Mouse (Mus musculus) layer of hippocampus, postnatal 14 days (tissue): ENCODE results near the gene Irf8. TPM values are rescaled to one million over a fixed set of nuclear protein-coding genes. Genes with fewer than 3 reads are reported as not detected.
A peak's percentile ranks its signal among the peaks of the same experiment; 100 is the strongest.

Experiments used
- DNase-seq, 2 experiments: peaks; one replicate each; pipeline ENCODE4 v3.0.0; 2021 to 2022; ENCODE audit warnings: low spot score in 2 of 2, mixed read lengths in 1 of 2
- long read RNA-seq, 2 experiments: library from polyadenylated mRNA; stranded (forward); transcript quantifications; one replicate each; pipeline ENCODE4 v2.0.0; 2021
- total RNA-seq, 2 experiments: library from RNA; stranded (reverse); gene quantifications; 2 replicates each; pipeline ENCODE4 v1.2.3; 2021

The Irf8 gene
- total RNA-seq, result 1 to 10 TPM; 3.3 to 5.1 TPM
- long read RNA-seq, experiment 1, transcript Irf8-201 (9 exons, 2,847 nt), result major isoform, 5 of 7 reads
- long read RNA-seq, experiment 1, partial matches to known transcripts, result 1 of 7 reads
- long read RNA-seq, experiment 1, other reads (novel, unspliced or antisense), result 0 of 7 reads
- long read RNA-seq, experiment 2, partial matches to known transcripts, result 0 of 1 reads
- long read RNA-seq, experiment 2, other reads (novel, unspliced or antisense), result 0 of 1 reads

DNA sequence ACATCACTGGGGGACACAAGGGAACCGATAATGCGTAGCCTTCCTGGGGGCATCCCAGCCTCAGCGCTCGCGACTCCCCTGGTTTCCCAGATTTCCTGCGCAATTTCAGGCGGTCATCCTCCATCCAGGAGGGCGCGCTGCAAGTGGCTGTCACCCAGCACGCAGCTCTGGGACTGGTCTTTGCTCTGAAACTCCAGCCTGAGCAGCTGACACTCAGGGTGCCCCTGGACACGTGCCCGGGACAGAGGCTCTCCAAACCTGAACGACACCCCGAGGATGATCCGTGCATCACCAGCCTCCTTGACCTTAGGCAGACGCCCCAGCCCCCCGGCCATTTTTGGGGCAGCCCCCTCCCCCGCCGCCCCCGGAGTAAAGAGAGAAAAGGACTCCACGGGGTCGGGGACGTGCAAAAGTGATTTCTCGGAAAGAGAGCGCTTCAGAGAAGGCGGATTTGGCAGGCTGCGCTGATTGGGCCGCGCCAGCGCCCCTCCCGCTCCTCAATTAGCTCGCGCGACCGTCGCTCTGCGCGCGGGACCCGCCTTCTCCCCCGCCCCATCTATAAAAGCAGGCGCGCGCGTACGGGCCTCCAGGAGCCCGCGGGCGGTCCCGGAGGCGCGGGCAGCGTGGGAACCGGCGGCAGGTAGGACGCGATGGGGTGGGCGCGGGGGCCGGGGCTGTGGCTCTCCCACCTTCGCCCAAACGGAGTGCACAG is at the start of gene Irf8:
Irf8 (plus strand) TSS at position 589 of the 712 bp plus-strand sequence.
- peak; percentile 82 to 88 for DNase-seq

DNA sequence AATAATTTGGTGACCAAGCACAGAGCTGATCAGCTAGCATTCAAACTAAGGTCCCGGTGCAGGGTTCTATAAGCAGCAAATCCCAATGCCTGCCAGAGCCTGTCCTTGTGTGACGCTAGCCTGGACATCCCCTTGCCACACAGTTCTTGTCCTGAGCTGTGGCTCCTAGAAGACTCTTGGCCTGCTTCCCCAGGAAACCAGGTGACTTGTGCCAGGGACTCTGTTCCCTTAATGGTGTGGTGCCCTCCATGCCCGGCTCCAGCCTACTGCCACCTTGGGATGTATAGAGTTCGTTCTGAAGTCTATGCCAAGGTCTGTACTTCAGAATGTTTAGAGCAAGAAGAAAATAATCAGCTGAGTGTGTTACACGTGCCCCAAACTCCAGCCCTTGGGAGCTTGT is 49.6 kb upstream of the Irf8 start:
- DNase-seq, result no peak

DNA sequence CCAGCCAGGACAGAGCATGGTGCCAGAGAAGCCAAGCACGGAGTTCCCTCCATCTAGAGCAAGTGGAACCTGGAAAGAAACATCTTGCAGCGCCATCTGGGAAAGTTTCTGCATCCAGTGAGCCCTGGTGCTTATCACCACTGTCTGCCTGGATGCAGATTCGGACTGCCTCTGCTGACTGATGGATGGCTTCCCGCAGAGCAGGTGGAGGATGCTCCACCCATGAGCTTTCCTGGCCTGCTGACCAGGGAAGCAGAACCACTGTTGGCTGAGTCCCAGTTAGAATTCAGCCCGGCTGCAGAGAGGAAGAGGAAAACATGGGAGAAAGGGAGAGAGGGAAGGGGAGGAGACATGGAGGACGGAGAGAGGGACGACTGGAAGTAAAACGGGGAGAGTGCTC is 48.4 kb upstream of the Irf8 start:
- DNase-seq, result no peak

DNA sequence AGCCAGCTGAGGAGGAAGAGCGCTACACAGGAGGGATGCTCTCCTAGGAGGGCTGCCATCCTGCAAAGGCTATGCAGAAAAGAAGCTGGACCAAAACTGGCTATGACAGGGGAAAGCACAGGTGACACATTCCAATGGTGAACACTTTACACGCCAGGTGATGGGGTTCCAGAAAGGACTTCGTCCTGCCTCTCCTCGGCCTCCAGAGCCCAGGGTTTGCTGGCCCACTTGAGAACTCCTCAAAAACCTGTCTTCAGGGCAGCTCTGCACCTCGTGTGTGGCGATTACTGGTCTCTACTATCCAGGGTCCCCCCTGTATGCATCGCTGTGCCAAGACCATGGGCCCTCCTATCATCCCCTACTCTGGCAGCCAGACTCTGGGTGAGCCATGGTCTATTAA is 47.6 kb upstream of the Irf8 start:
- DNase-seq, result no peak

DNA sequence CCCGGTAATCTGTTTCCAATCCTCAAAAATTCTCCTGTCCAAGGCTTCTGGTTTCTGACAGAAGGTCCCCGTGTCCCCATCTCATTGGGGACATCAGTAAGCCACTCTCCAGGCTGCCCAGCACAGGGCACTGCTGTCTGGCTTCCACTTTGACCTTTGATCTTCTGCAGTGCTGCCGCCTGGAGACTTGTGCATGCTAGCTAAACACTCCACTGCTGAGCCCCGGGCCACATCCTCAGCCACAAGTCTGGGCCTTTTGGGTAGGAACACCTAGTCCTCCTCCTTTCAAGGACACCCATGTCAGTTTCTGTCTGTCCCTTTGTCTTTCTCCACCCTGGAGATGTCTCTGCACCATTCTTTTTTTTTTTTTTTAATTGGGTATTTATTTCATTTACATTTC is 43.2 kb upstream of the Irf8 start:
- DNase-seq, result no peak

DNA sequence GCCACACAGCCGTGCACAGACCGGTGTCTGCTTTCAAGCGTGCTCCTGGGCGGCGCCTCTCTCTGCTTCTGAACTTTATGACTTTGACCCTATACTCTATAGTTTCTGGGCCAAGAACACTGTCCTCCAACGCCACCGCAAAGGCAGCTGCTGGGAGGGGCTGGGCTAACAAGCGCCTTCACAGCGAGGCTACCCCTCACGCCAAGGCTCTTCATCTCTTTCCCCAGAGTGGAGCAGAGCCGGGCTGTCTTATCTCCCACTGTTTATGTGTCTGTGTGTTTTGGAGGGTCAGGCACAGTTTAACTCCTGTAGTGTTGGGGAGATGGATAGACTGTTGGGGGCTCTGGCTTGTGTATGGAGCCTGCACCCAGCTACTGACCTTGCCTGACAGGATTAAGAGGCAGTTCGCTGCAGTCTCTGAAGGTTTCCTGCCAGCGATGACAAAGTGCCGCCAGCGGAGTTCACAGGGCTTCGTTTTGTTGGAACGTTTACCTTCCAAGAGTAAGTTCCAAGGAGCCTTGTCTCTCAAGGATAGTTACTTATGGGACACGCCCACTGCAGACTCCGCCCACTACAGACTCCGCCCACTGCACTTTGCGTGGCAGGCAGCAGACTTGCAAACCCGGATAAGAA is 42.2 kb upstream of the Irf8 start:
- DNase-seq, result no peak

DNA sequence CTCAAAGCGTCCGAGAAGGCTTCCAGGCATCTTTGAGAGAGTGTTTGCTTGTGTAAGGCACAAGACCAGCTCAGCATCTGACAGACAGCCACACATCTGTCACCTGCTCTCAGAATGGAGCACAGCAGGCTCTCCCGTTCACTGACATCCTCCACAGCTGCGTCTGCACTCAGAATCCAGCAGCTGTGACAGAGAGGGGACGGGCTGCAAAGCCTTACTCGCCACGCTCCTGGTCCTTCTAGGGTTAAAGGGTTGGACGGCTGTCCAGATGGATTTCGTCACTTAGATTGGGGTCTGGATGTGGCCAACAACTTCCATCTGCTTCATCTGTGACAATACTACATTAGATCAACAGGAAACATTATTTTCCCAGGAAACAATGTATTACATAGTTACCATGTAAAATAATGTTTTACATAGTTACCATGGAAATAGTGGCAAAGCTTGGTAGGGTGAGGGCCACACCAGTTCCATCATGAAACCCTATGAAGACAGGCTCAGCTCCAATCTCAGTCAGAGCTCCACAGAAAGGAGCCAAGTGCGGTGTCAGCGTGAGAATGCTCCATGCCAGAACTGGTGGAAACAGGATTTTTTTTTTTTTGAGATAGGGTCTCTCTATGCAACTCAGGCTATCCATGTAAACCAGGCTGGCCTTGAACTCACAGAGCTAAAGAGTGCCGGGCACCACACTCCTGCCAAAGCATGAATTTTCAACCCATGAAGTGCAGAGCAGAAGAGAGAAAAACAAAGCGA is 39.6 kb upstream of the Irf8 start:
- no peak for DNase-seq

DNA sequence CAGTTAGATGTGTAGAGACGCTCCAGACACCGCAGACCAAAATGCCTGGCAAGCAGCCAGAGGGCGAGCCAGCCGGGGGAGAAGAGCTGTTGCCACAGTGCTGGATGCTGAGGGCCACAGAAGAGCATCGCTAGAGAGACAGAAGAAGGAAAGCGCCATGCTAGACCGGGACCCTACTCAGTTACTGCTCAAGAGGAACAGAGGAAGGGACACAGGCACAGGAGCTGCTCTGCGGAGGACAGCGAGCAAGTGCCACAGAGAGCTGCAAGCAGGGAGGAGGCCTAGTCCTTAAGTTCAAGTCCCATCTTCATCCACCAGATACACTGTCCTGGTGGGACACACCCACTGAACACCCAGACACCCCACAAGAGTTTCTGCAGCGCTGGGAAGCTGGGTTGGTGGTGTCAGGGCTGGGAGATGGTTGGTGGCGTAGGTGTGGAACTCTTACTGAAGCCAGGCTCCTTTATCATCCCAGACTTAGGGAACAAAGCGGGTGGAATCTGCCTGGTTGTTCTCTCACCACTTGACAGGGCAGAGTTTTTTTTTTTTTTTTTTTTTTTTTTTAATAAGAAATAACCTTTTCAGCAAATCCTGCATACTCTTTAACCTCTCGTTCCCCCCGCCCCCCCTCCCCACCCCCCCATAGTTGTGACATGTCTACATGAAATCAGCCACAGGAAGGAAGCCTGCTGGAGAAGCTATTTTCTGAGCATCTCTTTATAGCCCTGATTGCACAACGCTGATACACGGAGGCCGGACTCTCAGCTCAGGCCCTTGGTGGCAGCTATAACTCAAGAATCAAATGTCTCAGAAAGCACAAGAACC is 38.8 kb upstream of the Irf8 start:
- peak; percentile 40 to 62 for DNase-seq

DNA sequence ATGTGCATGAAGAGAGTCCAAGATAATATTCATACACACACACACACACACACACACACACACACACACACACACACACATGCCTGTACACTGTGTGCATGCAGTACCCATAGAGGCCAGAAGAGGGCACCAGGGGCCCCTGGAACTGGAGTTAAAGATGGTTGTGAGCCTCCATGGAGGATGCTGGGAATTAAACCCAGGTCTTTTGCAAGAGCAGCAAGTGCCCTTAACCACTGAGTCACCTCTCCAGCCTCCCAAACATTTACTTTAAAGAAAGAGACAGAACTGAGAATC is 38.2 kb upstream of the Irf8 start:
- DNase-seq, result no peak

DNA sequence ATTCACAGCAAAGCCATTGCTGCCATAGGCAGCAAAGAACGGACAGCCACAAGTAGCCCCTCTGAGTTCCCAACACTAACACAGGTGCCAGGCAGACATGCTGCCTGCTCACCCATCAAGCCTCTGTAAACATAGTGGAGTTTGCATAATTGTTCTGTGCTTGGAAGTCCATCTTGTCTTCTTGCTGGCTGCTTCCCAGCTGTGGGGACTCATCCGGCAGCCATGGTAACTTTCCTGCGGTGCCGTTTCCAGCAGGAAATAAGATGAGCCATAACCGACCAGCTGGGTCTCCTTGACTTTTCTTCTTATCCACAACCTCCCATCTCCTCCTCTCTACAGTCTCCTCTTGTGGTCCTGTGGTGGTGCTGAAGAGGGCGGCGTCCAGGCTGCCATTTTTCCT is 37.7 kb upstream of the Irf8 start:
- no peak for DNase-seq

DNA sequence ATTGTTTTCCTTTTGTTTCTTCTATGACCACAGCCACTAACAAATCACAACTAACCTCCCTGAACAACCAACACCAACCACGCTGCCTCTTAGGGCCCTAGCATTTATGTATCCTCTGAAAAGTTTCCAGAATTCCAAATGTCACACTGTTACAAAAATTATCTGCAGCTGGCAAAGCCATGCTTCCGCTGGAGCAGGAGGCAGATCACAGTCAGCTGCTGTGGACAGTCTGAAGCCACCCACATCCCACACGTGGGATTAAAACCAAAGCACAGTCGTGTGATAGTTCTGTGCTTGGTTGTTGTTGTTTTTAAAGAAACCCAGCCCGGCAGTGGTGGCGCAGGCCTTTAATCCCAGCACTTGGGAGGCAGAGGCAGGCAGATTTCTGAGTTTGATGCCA is 37.1 kb upstream of the Irf8 start:
- DNase-seq, result no peak

DNA sequence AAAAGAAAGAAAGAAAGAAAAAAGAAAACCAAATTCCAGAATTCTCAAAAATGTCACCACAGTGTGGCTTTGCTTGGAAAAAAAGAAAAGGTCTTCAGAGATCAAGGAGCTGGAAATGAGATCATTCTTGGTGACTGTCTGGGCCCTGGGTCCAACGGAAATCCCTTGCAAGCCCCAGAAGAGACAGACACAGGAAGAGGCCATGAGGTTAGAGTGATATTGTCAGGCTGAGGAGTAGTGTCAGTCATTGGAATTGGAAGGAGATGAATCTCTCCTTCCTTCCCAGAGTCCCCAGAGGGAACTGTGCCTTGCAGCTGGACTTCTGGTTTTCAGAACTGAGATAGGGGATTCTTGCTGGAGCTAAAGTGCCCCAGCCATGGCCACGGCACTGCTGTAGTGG is 36.6 kb upstream of the Irf8 start:
- no peak for DNase-seq

DNA sequence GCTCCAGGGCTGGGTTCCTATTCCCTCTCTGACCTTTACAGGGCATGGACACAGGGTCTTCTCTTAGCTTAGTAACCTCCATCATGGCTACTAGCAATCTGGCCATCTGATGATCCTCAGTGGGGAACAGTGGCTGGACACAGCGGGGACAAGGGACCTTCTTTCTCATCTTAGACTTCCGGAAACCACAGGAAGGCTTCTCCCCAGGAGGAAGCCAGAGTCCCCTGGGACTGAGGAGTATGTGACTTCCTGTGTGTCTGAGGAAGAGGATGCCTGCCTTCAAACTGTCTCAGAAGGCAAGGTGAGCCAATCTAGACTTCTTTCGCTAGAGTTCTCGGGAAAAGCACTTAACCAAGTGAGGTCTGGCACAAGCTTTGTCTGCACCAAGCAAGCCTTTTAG is 36.1 kb upstream of the Irf8 start:
- DNase-seq, result no peak

DNA sequence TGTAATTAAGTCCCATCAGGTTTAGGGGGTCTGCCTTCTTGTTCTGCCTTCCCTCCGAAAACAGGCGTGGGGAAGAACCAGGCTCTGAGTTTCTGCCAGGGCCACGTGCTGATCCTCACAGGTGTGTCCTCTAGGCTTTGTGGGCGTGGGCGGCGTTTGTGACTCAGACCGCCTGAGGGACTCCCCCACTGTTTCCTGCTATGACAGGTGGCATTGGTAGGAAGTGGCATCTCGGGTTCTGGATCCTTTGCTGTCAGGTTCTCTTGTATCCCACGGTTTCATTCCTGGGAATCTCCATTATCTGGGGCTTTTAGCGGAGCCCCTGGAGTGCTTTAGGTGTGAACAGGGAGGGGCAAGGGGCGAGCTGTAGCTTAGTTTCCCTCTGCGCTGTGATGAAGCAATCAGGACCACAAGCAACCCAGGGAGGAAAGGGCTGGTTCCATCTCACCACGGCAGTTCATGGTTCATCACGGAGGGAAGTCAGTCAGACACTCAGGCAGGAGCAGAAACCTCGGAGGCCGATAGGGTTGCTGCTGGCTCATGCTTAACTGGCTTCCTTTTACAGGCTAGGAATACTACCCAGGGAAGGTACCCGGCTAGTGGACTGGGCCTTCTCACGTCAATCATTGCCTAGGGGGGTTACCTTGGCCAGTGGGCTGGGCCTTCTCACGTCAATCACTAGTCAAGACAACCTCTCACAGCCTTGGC is 34.2 kb upstream of the Irf8 start:
- DNase-seq, result no peak

DNA sequence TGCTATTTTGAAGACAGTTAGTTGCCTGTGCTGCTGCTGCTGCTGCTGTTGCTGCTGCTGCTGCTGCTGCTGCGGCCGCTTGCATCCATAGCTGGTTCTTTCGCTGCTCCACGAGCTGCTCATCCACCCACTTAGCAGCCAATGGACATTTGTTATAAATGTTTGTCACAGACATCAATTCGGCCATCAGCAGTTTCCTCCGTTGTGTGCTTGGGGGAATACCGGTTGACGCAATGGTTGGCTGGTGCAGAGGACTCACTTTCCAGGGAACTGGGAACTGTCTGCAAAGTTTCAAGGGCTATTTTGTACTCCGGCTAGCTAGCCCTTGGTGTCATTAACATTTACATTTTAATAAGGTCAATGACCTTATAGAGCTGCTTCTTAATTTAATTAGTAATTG is 32.0 kb upstream of the Irf8 start:
- no peak for DNase-seq

DNA sequence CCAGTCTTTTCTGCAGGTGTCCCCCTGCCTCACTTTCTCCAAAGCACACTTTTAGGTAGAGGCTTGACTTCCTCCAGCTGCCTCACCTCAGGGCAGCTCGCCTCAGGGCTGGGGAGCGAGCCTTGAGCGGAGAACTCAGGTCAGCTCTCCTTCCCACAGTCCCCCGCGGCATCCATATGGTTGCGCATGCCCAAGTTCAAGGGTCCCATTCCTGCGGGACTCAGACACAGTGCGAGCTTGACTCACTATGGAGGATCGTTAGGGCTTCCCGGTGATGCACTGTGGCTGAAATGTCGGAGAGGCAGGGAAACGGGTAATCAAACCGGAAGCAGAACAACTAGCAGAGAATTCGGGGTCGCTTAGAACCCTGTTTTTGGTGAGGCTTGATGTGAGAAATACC is 31.0 kb upstream of the Irf8 start:
- no peak for DNase-seq

DNA sequence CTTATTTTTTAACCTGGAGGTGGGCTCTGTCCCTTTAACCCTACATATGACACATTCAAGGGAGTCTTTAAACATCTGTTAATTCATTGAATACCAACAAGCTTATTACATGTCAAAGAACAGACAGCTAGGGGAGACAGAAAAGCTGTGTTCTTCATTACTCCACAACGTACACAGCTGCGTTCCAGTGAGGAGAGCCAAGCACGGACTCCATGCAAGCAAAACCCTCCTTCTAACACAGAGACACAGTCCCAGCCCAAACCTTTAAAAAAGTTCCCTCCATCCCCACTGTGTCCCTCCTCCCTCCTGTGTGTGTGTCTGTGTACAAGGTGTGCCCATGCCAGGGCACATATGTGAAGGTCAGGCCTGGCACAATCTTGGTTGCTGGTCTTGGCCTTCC is 30.0 kb upstream of the Irf8 start:
- no peak for DNase-seq

DNA sequence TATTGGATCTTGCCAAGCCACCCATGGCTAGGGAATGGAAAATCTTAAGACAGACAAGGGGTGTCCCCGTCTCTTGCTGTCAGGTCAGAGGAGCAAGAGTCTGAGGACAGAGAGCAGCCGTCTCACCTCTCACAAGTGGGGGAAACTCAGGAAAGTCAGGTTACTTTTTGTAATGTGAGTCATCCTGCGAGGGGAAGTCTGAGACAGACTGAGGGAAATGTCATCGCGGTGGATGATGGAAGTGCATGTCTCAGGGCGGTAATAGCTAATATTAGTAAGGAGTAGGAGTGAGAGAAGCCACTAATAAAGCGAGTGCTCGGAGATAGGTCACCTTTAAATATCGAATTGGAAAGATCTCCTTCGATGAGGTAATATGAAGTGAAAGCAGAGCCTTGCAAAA is 27.0 kb upstream of the Irf8 start:
- no peak for DNase-seq

DNA sequence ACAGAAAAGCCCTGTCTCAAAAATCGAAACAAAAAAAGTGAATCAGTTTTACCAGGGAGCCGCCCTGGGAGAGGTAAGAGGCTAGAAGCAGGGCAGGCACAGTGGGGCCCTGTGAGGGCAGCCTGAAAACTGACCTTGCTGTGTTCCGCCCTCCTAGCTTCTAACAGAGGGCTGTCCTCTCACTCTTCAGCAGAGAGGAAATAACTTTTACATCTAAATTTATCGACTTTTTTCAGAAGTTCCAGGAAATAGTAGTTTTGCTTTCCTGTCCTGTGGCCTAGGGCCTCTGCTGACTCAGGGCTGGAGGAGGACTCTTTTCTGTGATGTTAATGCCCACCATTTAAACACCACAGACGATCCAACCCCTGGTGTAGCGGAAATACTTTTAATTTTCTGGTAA is 21.0 kb upstream of the Irf8 start:
- no peak for DNase-seq

DNA sequence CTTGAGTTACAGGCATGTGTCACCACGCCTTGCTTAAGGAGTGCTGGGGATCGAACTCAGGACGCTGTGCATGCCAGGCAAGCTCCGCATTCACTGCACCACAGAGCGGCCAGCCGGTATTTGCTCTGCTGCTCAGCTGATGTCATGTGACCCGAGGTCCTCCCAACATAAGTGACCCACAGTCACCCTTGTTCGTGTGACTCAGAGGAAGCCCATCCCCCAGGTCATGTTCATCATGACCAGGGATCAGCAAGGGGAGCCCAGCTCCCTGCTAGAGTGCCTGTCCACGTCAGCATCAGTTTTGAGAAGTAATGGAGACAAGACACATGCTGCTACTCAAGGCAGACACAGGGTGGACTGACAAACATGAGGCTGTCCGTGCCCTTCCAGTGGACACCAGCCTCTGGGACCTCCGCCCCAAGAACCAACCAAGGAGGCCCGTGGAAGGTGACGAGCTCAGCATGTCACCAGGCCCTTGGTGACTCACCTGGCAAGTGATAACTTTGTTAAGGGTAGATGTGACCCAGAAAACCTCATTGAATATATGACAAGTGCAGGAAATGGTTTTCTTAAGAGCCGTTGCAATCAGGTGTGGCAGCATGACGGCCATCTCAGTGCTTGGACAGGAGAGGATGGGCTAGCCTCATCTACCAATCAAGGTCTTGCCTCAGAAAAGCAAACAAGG is 20.0 kb upstream of the Irf8 start:
- DNase-seq, result no peak
